21 mouse cellular contexts compared by ENCODE assay signal in the genomic region with DNA sequence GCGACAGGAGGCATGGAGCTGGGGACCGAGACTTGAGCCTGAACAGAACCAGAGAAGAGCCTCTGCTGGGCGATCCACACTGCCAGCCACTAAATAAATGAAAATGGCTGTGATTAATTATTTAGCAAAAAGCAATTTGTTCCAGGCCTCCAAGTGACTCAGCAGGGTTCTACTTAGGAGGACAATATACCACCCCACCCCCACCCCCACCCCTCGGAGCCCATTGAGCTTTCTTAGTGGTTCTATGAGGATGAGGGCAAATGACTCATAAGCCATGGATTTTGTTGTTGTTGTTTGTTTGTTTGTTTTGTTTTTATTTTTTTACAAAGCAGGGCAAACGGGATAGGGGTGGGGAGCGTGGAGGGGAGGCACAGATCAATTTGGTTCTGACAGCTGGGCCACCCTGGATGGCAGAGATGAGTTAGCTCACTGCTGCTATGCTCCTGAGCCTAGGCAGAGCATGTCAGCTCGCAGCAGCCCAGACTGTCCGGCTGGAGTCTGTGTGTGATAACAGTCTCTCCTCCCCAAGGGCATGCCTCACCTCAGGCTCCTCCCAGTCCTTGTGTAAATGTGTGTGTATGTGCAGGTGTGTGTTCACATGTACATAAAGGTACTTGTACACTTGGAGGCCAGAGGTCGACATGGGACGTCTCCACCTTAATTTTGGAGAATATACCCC. TPM values are rescaled to one million over a fixed set of nuclear protein-coding genes. Genes with fewer than 3 reads are reported as not detected.
DNase-seq lines count a peak whose midpoint lies in the region; ATAC-seq lines count a peak whose summit lies in the region.
"Had no signal": no experiment of that assay in that cellular context is flagged by ENCODE, and none has a peak within 500 bp of the region (broad histone marks: within the 10 kb centered on the region; RNA-seq: fewer than 3 reads in every experiment).

No protein-coding gene starts in this region.

- no peaks in the 10 kb centered on the region for H3K9me3 ChIP-seq in heart, embryonic 12.5 days (replicated peaks)
- no peaks in the 10 kb centered on the region for H3K9me3 ChIP-seq in midbrain, embryonic 14.5 days (ENCODE audit: control insufficient read depth, low read length)
- H3K9me3 ChIP-seq in midbrain, embryonic 13.5 days, result no peaks in the 10 kb centered on the region
- H3K9me3 ChIP-seq in liver, embryonic 12.5 days (replicated peaks), result no peaks in the 10 kb centered on the region
- H3K9me3 ChIP-seq in stomach, embryonic 15.5 days, result no peaks in the 10 kb centered on the region
- H3K9me3 ChIP-seq: embryonic facial prominence, embryonic 10.5 days; lung, embryonic 15.5 days had no signal

- no peak overlapping the region for H3K4me3 ChIP-seq in heart, embryonic 12.5 days
- H3K4me3 ChIP-seq in midbrain, embryonic 14.5 days (replicated peaks; ENCODE audit: low read depth, low read length), result no peak overlapping the region
- H3K4me3 ChIP-seq in midbrain, embryonic 13.5 days (replicated peaks), result no peak overlapping the region
- no peak overlapping the region for H3K4me3 ChIP-seq in liver, embryonic 12.5 days
- H3K4me3 ChIP-seq in stomach, embryonic 15.5 days (replicated peaks), result no peak overlapping the region
- H3K4me3 ChIP-seq: embryonic facial prominence, embryonic 10.5 days; erythroblast, embryonic 14.5 days; gastrocnemius, adult 2 months; heart, adult 2 months; lung, embryonic 15.5 days had no signal

- peaks cover 12% of the 10 kb centered on the region for H3K4me1 ChIP-seq in heart, embryonic 12.5 days (replicated peaks)
- H3K4me1 ChIP-seq in midbrain, embryonic 14.5 days (ENCODE audit: control insufficient read depth, insufficient read depth, low read length), result 0 out of 2 replicates have a peak, but pooled peaks cover 3% of the 10 kb centered on the region
- peaks cover 9% of the 10 kb centered on the region; the same call in 1 of the 2 replicates for H3K4me1 ChIP-seq in midbrain, embryonic 13.5 days (replicated peaks)
- H3K4me1 ChIP-seq in liver, embryonic 12.5 days, result peaks cover 28% of the 10 kb centered on the region
- no peaks in the 10 kb centered on the region for H3K4me1 ChIP-seq in stomach, embryonic 15.5 days
- H3K4me1 ChIP-seq: lung, embryonic 15.5 days had no signal

- no peaks in the 10 kb centered on the region for H3K36me3 ChIP-seq in heart, embryonic 12.5 days
- no peaks in the 10 kb centered on the region for H3K36me3 ChIP-seq in midbrain, embryonic 14.5 days (ENCODE audit: control insufficient read depth, insufficient read depth, low read length)
- H3K36me3 ChIP-seq in midbrain, embryonic 13.5 days, result no peaks in the 10 kb centered on the region
- no peaks in the 10 kb centered on the region for H3K36me3 ChIP-seq in liver, embryonic 12.5 days
- no peaks in the 10 kb centered on the region for H3K36me3 ChIP-seq in stomach, embryonic 15.5 days
- H3K36me3 ChIP-seq: embryonic facial prominence, embryonic 10.5 days; lung, embryonic 15.5 days had no signal

- H3K27me3 ChIP-seq in heart, embryonic 12.5 days (replicated peaks), result no peaks in the 10 kb centered on the region
- no peaks in the 10 kb centered on the region for H3K27me3 ChIP-seq in midbrain, embryonic 14.5 days (ENCODE audit: control insufficient read depth, insufficient read depth, low read length)
- H3K27me3 ChIP-seq in midbrain, embryonic 13.5 days, result no peaks in the 10 kb centered on the region
- H3K27me3 ChIP-seq in liver, embryonic 12.5 days (replicated peaks), result no peaks in the 10 kb centered on the region
- no peaks in the 10 kb centered on the region for H3K27me3 ChIP-seq in stomach, embryonic 15.5 days (replicated peaks)
- H3K27me3 ChIP-seq: lung, embryonic 15.5 days had no signal

- DNase-seq in heart, postnatal 14 days, result no peak
- DNase-seq in midbrain, embryonic 14.5 days, result no peak
- no peak for DNase-seq in thymus, postnatal 0 days (ENCODE audit: low spot score)
- no peak for DNase-seq in testis, postnatal 14 days (ENCODE audit: low spot score)
- DNase-seq: cerebellum, postnatal 36 days; gastrocnemius, adult 2 months; heart, adult 2 months; heart, postnatal 36 days; kidney, postnatal 14 days; spleen, adult 18-20 months; thymus, postnatal 4 days had no signal

- intact Hi-C loops in heart, postnatal 14 days (cut with DNase I), result no loop called here

- WGBS in heart, embryonic 12.5 days, result 59% methylated on average over 10 of the region's 10 CpGs
- WGBS in midbrain, embryonic 14.5 days, result 57% methylated on average over 10 of the region's 10 CpGs
- WGBS in midbrain, embryonic 13.5 days, result 66% methylated on average over 10 of the region's 10 CpGs
- WGBS in liver, embryonic 12.5 days (ENCODE audit: insufficient replicate concordance), result 56% methylated on average over 10 of the region's 10 CpGs
- 66% methylated on average over 10 of the region's 10 CpGs for WGBS in stomach, embryonic 15.5 days

- 0 out of 2 replicates have a peak, but pooled peaks have one; percentile 51 for ATAC-seq in heart, embryonic 12.5 days (ENCODE audit: insufficient number of reproducible peaks, low FRiP score)
- peak; percentile 53; the same call in 1 of the 2 replicates for ATAC-seq in midbrain, embryonic 14.5 days (ENCODE audit: low FRiP score, low TSS enrichment)
- no peak for ATAC-seq in midbrain, embryonic 13.5 days
- ATAC-seq in liver, embryonic 12.5 days, result peak; percentile 79
- peak; percentile 39; the same call in 1 of the 2 replicates for ATAC-seq in stomach, embryonic 15.5 days (ENCODE audit: insufficient read depth, low FRiP score, low read depth)
- ATAC-seq: forebrain, embryonic 16.5 days; intestine, postnatal 0 days had no signal

- H3K27ac ChIP-seq in heart, embryonic 12.5 days (ENCODE audit: poor library complexity, severe bottlenecking), result no peak overlapping the region
- H3K27ac ChIP-seq in midbrain, embryonic 14.5 days (replicated peaks; ENCODE audit: low read depth, low read length), result no peak overlapping the region
- no peak overlapping the region for H3K27ac ChIP-seq in midbrain, embryonic 13.5 days
- H3K27ac ChIP-seq in liver, embryonic 12.5 days, result no peak overlapping the region
- no peak overlapping the region for H3K27ac ChIP-seq in stomach, embryonic 15.5 days
- H3K27ac ChIP-seq: embryonic facial prominence, embryonic 10.5 days; gastrocnemius, adult 2 months; heart, adult 2 months; lung, embryonic 15.5 days had no signal

- H3K4me2 ChIP-seq in heart, embryonic 12.5 days, result no peak overlapping the region
- H3K4me2 ChIP-seq in midbrain, embryonic 14.5 days (ENCODE audit: low read length), result no peak overlapping the region
- H3K4me2 ChIP-seq in midbrain, embryonic 13.5 days (replicated peaks), result no peak overlapping the region
- H3K4me2 ChIP-seq in liver, embryonic 12.5 days, result no peak overlapping the region
- no peak overlapping the region for H3K4me2 ChIP-seq in stomach, embryonic 15.5 days
- H3K4me2 ChIP-seq: lung, embryonic 15.5 days; midbrain, embryonic 11.5 days had no signal

- H3K9ac ChIP-seq in heart, embryonic 12.5 days, result no peak overlapping the region
- H3K9ac ChIP-seq in midbrain, embryonic 14.5 days (replicated peaks; ENCODE audit: low read length), result no peak overlapping the region
- H3K9ac ChIP-seq in midbrain, embryonic 13.5 days (replicated peaks), result no peak overlapping the region
- no peak overlapping the region for H3K9ac ChIP-seq in liver, embryonic 12.5 days
- H3K9ac ChIP-seq in stomach, embryonic 15.5 days, result no peak overlapping the region
- H3K9ac ChIP-seq: lung, embryonic 15.5 days had no signal

RNA-seq across cellular contexts. Expression of gene Ubash3b, which starts 31.6 kb away (rescaled TPM):
- 13.3 and 13.8 TPM in 2 replicates for polyA plus RNA-seq in heart, embryonic 12.5 days (2016; fragmentation: Nextera tagmentation; extraction: Ambion mirVana)
- 1 to 10 TPM; 1.7 to 1.8 TPM for total RNA-seq in heart, postnatal 14 days (2021)
- 18.9 and 21.3 TPM in 2 replicates for polyA plus RNA-seq in midbrain, embryonic 14.5 days (2014; fragmentation: Nextera tagmentation; extraction: Ambion mirVana)
- 12.1 and 12.6 TPM in 2 replicates for polyA plus RNA-seq in midbrain, embryonic 13.5 days (2015; fragmentation: Nextera tagmentation; extraction: Ambion mirVana)
- 12.2 and 14.0 TPM in 2 replicates for polyA plus RNA-seq in liver, embryonic 12.5 days (2016; fragmentation: Nextera tagmentation; extraction: Ambion mirVana)
- 3.9 and 4.0 TPM in 2 replicates for polyA plus RNA-seq in stomach, embryonic 15.5 days (2015; fragmentation: Nextera tagmentation; extraction: Ambion mirVana)
- polyA plus RNA-seq in thymus, postnatal 0 days (2015; fragmentation: Nextera tagmentation; extraction: Ambion mirVana), result 4.0 TPM in 2 replicates
